In the genomic region with DNA sequence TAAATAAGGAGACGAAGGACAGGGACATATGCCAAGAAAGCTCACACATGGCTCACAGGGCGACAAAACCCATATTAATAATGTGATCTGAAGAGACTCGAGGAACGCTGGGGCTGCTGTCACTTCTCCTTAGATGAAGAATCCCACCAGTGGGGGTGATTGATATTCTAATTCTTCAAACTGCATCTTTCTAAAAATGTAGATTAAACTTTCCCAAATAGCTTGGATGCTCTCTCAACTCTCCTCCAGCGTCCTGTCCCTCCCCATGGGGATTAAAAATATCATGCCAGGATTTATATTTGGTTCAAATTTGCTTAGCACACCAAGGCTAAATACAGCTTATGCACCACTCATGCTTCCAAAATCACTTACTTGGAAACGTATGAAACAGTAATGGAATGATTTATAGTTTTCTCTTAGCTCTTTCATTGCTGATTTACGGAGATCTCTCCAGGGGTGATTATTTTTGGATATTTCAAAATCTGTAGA, we compare ENCODE assay signal across 10 mouse cellular contexts.
DNase-seq lines count a peak whose midpoint lies in the region; ATAC-seq lines count a peak whose summit lies in the region.
"Had no signal": no experiment of that assay in that cellular context is flagged by ENCODE, and none has a peak within 500 bp of the region (broad histone marks: within the 10 kb centered on the region; RNA-seq: fewer than 3 reads in every experiment).

No protein-coding gene starts in this region.

- H3K27me3 ChIP-seq in heart, embryonic 13.5 days (replicated peaks), result no peaks in the 10 kb centered on the region
- H3K27me3 ChIP-seq in hindbrain, embryonic 14.5 days (ENCODE audit: control insufficient read depth, insufficient read depth, low read length), result no peaks in the 10 kb centered on the region
- H3K27me3 ChIP-seq in stomach, embryonic 15.5 days (replicated peaks), result no peaks in the 10 kb centered on the region

- no peaks in the 10 kb centered on the region for H3K9me3 ChIP-seq in heart, embryonic 13.5 days
- no peaks in the 10 kb centered on the region for H3K9me3 ChIP-seq in hindbrain, embryonic 14.5 days (ENCODE audit: control insufficient read depth, low read length)
- H3K9me3 ChIP-seq in stomach, embryonic 15.5 days, result no peaks in the 10 kb centered on the region

- WGBS in heart, embryonic 13.5 days, result 50% methylated on average over 7 of the region's 7 CpGs
- WGBS in hindbrain, embryonic 14.5 days, result 25% methylated on average over 7 of the region's 7 CpGs
- WGBS in stomach, embryonic 15.5 days, result 51% methylated on average over 7 of the region's 7 CpGs

- peak overlapping the region; percentile 90 for H3K27ac ChIP-seq in heart, embryonic 13.5 days (replicated peaks)
- H3K27ac ChIP-seq in hindbrain, embryonic 14.5 days, result peak overlapping the region; percentile 90
- H3K27ac ChIP-seq in stomach, embryonic 15.5 days, result peak overlapping the region; percentile 74

- H3K4me1 ChIP-seq in heart, embryonic 13.5 days, result peaks cover 91% of the 10 kb centered on the region
- peaks cover 87% of the 10 kb centered on the region for H3K4me1 ChIP-seq in hindbrain, embryonic 14.5 days (replicated peaks; ENCODE audit: control insufficient read depth, insufficient read depth, low read length)
- H3K4me1 ChIP-seq in stomach, embryonic 15.5 days, result peaks cover 35% of the 10 kb centered on the region

- no peak for DNase-seq in heart, postnatal 4 days
- peak; percentile 39 to 62 for DNase-seq in right cerebral cortex, postnatal 10 days (ENCODE audit: low spot score in 2 of 2)
- no peak for DNase-seq in right cerebral cortex, postnatal 4 days
- no peak for DNase-seq in hindbrain, embryonic 14.5 days (ENCODE audit: low spot score)
- no peak for DNase-seq in thymus, postnatal 14 days
- DNase-seq in adrenal gland, adult 2 months, result no peak
- DNase-seq: cerebellum, adult 9-11 months had no signal

- no peak for ATAC-seq in heart, embryonic 13.5 days (ENCODE audit: extremely low read depth, insufficient number of reproducible peaks, low FRiP score, low TSS enrichment)
- ATAC-seq in hindbrain, embryonic 14.5 days (ENCODE audit: low FRiP score), result no peak
- ATAC-seq in stomach, embryonic 15.5 days (ENCODE audit: insufficient read depth, low FRiP score, low read depth), result no peak
- ATAC-seq: CD4-positive, CD25-positive, alpha-beta regulatory T cell, adult 4 months had no signal

- H3K4me2 ChIP-seq in heart, embryonic 13.5 days, result peak overlapping the region; percentile 58
- H3K4me2 ChIP-seq in hindbrain, embryonic 14.5 days (replicated peaks), result 0 out of 2 replicates have a peak overlapping the region, but pooled peaks have one; percentile 15
- no peak overlapping the region for H3K4me2 ChIP-seq in stomach, embryonic 15.5 days

- H3K9ac ChIP-seq in heart, embryonic 13.5 days, result peak overlapping the region; percentile 29; the same call in 1 of the 2 replicates
- no peak overlapping the region for H3K9ac ChIP-seq in hindbrain, embryonic 14.5 days
- H3K9ac ChIP-seq in stomach, embryonic 15.5 days, result no peak overlapping the region

- H3K4me3 ChIP-seq in heart, embryonic 13.5 days, result no peak overlapping the region
- H3K4me3 ChIP-seq in hindbrain, embryonic 14.5 days (replicated peaks; ENCODE audit: low read length), result no peak overlapping the region
- H3K4me3 ChIP-seq in stomach, embryonic 15.5 days (replicated peaks), result no peak overlapping the region

- no peaks in the 10 kb centered on the region for H3K36me3 ChIP-seq in heart, embryonic 13.5 days
- H3K36me3 ChIP-seq in hindbrain, embryonic 14.5 days (replicated peaks; ENCODE audit: control insufficient read depth, insufficient read depth), result no peaks in the 10 kb centered on the region
- no peaks in the 10 kb centered on the region for H3K36me3 ChIP-seq in stomach, embryonic 15.5 days

Comparison
In these comparisons a context has a peak if more than half of its experiments do, and no peak if none do; other contexts are left out.
1. DNase-seq: peak in right cerebral cortex, postnatal 10 days (2 of 2); none in heart, postnatal 4 days (single experiment), right cerebral cortex, postnatal 4 days (single experiment), hindbrain, embryonic 14.5 days (single experiment), thymus, postnatal 14 days (single experiment) and adrenal gland, adult 2 months (single experiment).
2. Peak in every context shown above with its lines, with median percentiles within 50 percentile points of each other: H3K27ac ChIP-seq.